Mouse (Mus musculus): ENCODE measurements at regions not wholly inside any gene's neighbourhood (a gene's known extent, or its start where the extent isn't known, plus 50 kb on each side); places are given as distances from the start of the nearest gene placed in this dataset.

GRCm38 (mm10) chr6:84305093-84305492 is 288.6 kb downstream of the Cyp26b1 start:
- TF ChIP-seq CTCF (IDR thresholded peaks at IDR 0.05; ENCODE audit: borderline replicate concordance, extremely low read depth, insufficient read depth, insufficient read length) (no peak), POLR2A (IDR thresholded peaks at IDR 0.05; ENCODE audit: borderline replicate concordance, extremely low read depth, insufficient read depth, insufficient read length, poor library complexity, severe bottlenecking) (no peak)
